Mouse (Mus musculus) neural tube, embryonic 11.5 days (tissue): ENCODE measurements around the gene Extl2. TPM values are rescaled to one million over a fixed set of nuclear protein-coding genes. Genes with fewer than 3 reads are reported as not detected.

Experiments
- ATAC-seq: fragments of 200-750 bp; cut with Nextera tagmentation; 2 replicates; pipeline ENCODE4 v1.8.0; 2017; ENCODE audit warnings: moderate number of reproducible peaks, mild to moderate bottlenecking, moderate TSS enrichment, moderate library complexity; ENCODE audit not compliant: insufficient read depth, low FRiP score, low TSS enrichment
- DNase-seq: peaks from one replicate; pipeline ENCODE4 v3.0.0-alpha.2; 2015; ENCODE audit warnings: low spot score
- H3K27ac ChIP-seq: fragments of 300-500 bp; sonication (generic); 2 replicates; pipeline ENCODE4 v1.5.1; 2014; ENCODE audit warnings: low read depth, mild to moderate bottlenecking, low read length
- H3K27me3 ChIP-seq: fragments of 300-500 bp; sonication (generic); 2 replicates; pipeline ENCODE4 v1.6.1; 2014; ENCODE audit warnings: mild to moderate bottlenecking, low read length, mixed read lengths; ENCODE audit not compliant: control insufficient read depth, insufficient read depth
- H3K36me3 ChIP-seq: fragments of 300-500 bp; sonication (generic); 2 replicates; pipeline ENCODE4 v1.6.1; 2014; ENCODE audit warnings: mild to moderate bottlenecking, low read length, moderate library complexity, mixed read lengths; ENCODE audit not compliant: control insufficient read depth, insufficient read depth
- H3K4me1 ChIP-seq: fragments of 300-500 bp; sonication (generic); 2 replicates; pipeline ENCODE4 v1.6.1; 2014; ENCODE audit warnings: low read length, mixed read lengths; ENCODE audit not compliant: control insufficient read depth, insufficient read depth
- H3K4me2 ChIP-seq: fragments of 300-500 bp; sonication (generic); 2 replicates; pipeline ENCODE4 v1.6.1; 2014; ENCODE audit warnings: low read depth, mild to moderate bottlenecking, moderate library complexity
- H3K4me3 ChIP-seq: fragments of 300-500 bp; sonication (generic); 2 replicates; pipeline ENCODE4 v1.5.1; 2014; ENCODE audit warnings: low read depth, low read length
- H3K9ac ChIP-seq: fragments of 300-500 bp; sonication (generic); 2 replicates; pipeline ENCODE4 v1.6.1; 2014; ENCODE audit warnings: mild to moderate bottlenecking, low read length
- H3K9me3 ChIP-seq: fragments of 300-500 bp; sonication (generic); 2 replicates; pipeline ENCODE4 v1.6.1; 2016; ENCODE audit warnings: low read length; ENCODE audit not compliant: control insufficient read depth
- WGBS: fragments of 180-500 bp; shearing (Covaris S2); extraction: QIAGEN DNeasy Blood & Tissue Kit; methylation state at CpG from one replicate; pipeline ENCODE4 v1.1.7; 2014; 5-methylcytosine and 5-hydroxymethylcytosine counted together
- polyA plus RNA-seq: library from polyadenylated mRNA; unstranded; fragments of >200 nt; fragmentation: Nextera tagmentation; extraction: Ambion mirVana; gene quantifications from 2 replicates; pipeline ENCODE4 v1.2.1, GENCODE M21; 2014

Extl2 gene
- polyA plus RNA-seq, 1 experiment from 2014 or later, result 28.9 TPM

GRCm38 (mm10) chr3:115971891-115972646 is 35.2 kb upstream of the Extl2 start:
- Histone ChIP-seq H3K36me3 (peaks cover 2% of the 10 kb centered on the region; the same call in 1 of the 2 replicates), H3K9ac (no peak overlapping the region), H3K4me2 (no peak overlapping the region), H3K27ac (no peak overlapping the region), H3K27me3 (no peaks in the 10 kb centered on the region), H3K4me1 (no peaks in the 10 kb centered on the region), H3K4me3 (no peak overlapping the region), H3K9me3 (no peaks in the 10 kb centered on the region)
- no peak for ATAC-seq
- WGBS, result 93% methylated on average over 14 of the region's 14 CpGs
- no peak for DNase-seq

- Histone ChIP-seq H3K36me3 (peaks cover 2% of the 10 kb centered on the region; the same call in 1 of the 2 replicates), H3K4me2 (no peak overlapping the region), H3K27ac (no peak overlapping the region), H3K4me3 (no peak overlapping the region), H3K4me1 (no peaks in the 10 kb centered on the region), H3K27me3 (no peaks in the 10 kb centered on the region), H3K9ac (no peak overlapping the region), H3K9me3 (no peaks in the 10 kb centered on the region)
- ATAC-seq (no peak), DNase-seq (no peak)
- 92% methylated on average over 6 of the region's 6 CpGs for WGBS
Observed at GRCm38 (mm10) chr3:115974228-115974627, 33.0 kb upstream of the Extl2 start.

GRCm38 (mm10) chr3:115974995-115975394 is 32.3 kb upstream of the Extl2 start:
- no peak for DNase-seq
- WGBS, result 93% methylated on average over 10 of the region's 10 CpGs
- Histone ChIP-seq H3K27ac (no peak overlapping the region), H3K27me3 (no peaks in the 10 kb centered on the region), H3K4me2 (no peak overlapping the region), H3K9me3 (no peaks in the 10 kb centered on the region), H3K4me1 (no peaks in the 10 kb centered on the region), H3K4me3 (no peak overlapping the region), H3K36me3 (peaks cover 2% of the 10 kb centered on the region; the same call in 1 of the 2 replicates), H3K9ac (no peak overlapping the region)
- ATAC-seq, result no peak

GRCm38 (mm10) chr3:115979000-115979399 is 28.3 kb upstream of the Extl2 start:
- H3K4me2 ChIP-seq, result no peak overlapping the region
- no peak overlapping the region for H3K4me3 ChIP-seq
- no peaks in the 10 kb centered on the region for H3K27me3 ChIP-seq
- DNase-seq, result no peak
- no peaks in the 10 kb centered on the region for H3K9me3 ChIP-seq
- H3K27ac ChIP-seq, result no peak overlapping the region
- no peaks in the 10 kb centered on the region for H3K4me1 ChIP-seq
- H3K9ac ChIP-seq, result no peak overlapping the region
- H3K36me3 ChIP-seq, result peaks cover 7% of the 10 kb centered on the region
- 42% methylated on average over 1 of the region's 1 CpGs for WGBS
- ATAC-seq, result no peak

GRCm38 (mm10) chr3:115983217-115983616 is 24.0 kb upstream of the Extl2 start:
- DNase-seq (no peak), ATAC-seq (no peak)
- no peak overlapping the region for H3K4me2 ChIP-seq
- H3K36me3 ChIP-seq, result peaks cover 11% of the 10 kb centered on the region
- 94% methylated on average over 8 of the region's 8 CpGs for WGBS
- H3K27ac ChIP-seq, result no peak overlapping the region
- H3K27me3 ChIP-seq, result no peaks in the 10 kb centered on the region
- no peak overlapping the region for H3K9ac ChIP-seq
- H3K9me3 ChIP-seq, result no peaks in the 10 kb centered on the region
- H3K4me3 ChIP-seq, result no peak overlapping the region
- H3K4me1 ChIP-seq, result no peaks in the 10 kb centered on the region

GRCm38 (mm10) chr3:115984653-115985052 is 22.6 kb upstream of the Extl2 start:
- no peaks in the 10 kb centered on the region for H3K4me1 ChIP-seq
- no peak overlapping the region for H3K4me2 ChIP-seq
- ATAC-seq (no peak), DNase-seq (no peak)
- H3K27ac ChIP-seq, result no peak overlapping the region
- H3K4me3 ChIP-seq, result no peak overlapping the region
- peaks cover 11% of the 10 kb centered on the region for H3K36me3 ChIP-seq
- no peaks in the 10 kb centered on the region for H3K9me3 ChIP-seq
- H3K27me3 ChIP-seq, result no peaks in the 10 kb centered on the region
- 96% methylated on average over 9 of the region's 9 CpGs for WGBS
- H3K9ac ChIP-seq, result no peak overlapping the region

GRCm38 (mm10) chr3:115985183-115985892 is 21.9 kb upstream of the Extl2 start:
- H3K9me3 ChIP-seq, result no peaks in the 10 kb centered on the region
- no peak overlapping the region for H3K4me2 ChIP-seq
- H3K27me3 ChIP-seq, result no peaks in the 10 kb centered on the region
- H3K4me1 ChIP-seq, result no peaks in the 10 kb centered on the region
- ATAC-seq (no peak), DNase-seq (no peak)
- peaks cover 11% of the 10 kb centered on the region for H3K36me3 ChIP-seq
- 92% methylated on average over 9 of the region's 9 CpGs for WGBS
- no peak overlapping the region for H3K27ac ChIP-seq
- H3K9ac ChIP-seq, result no peak overlapping the region
- H3K4me3 ChIP-seq, result no peak overlapping the region

GRCm38 (mm10) chr3:115992103-115992502 is 15.2 kb upstream of the Extl2 start:
- WGBS, result 91% methylated on average over 4 of the region's 4 CpGs
- ATAC-seq (no peak), DNase-seq (no peak)
- Histone ChIP-seq H3K27me3 (no peaks in the 10 kb centered on the region), H3K9me3 (no peaks in the 10 kb centered on the region), H3K36me3 (no peaks in the 10 kb centered on the region), H3K4me2 (no peak overlapping the region), H3K9ac (no peak overlapping the region), H3K27ac (no peak overlapping the region), H3K4me1 (no peaks in the 10 kb centered on the region), H3K4me3 (no peak overlapping the region)

- no peak overlapping the region for H3K27ac ChIP-seq
- H3K9me3 ChIP-seq, result no peaks in the 10 kb centered on the region
- no peaks in the 10 kb centered on the region for H3K27me3 ChIP-seq
- no peak overlapping the region for H3K4me2 ChIP-seq
- H3K4me3 ChIP-seq, result no peak overlapping the region
- DNase-seq (no peak), ATAC-seq (no peak)
- no peaks in the 10 kb centered on the region for H3K36me3 ChIP-seq
- H3K4me1 ChIP-seq, result no peaks in the 10 kb centered on the region
- 71% methylated on average over 4 of the region's 4 CpGs for WGBS
- no peak overlapping the region for H3K9ac ChIP-seq
Observed at GRCm38 (mm10) chr3:115992588-115992987, 14.7 kb upstream of the Extl2 start.
